Mouse (Mus musculus) ES-Bruce4 (cell line): ENCODE data around the gene Ift140. TPM values are rescaled to one million over a fixed set of nuclear protein-coding genes. Genes with fewer than 3 reads are reported as not detected.

Source experiments
- H3K27ac ChIP-seq: 2 replicates; pipeline ENCODE4 v1.5.1; 2012; ENCODE audit warnings: low read length, inconsistent platforms; ENCODE audit not compliant: insufficient read depth
- H3K27me3 ChIP-seq: 2 replicates; pipeline ENCODE4 v1.6.1; 2012; ENCODE audit warnings: mild to moderate bottlenecking, low read length, inconsistent platforms; ENCODE audit not compliant: control insufficient read depth, poor library complexity, insufficient read depth, severe bottlenecking
- H3K36me3 ChIP-seq: 2 replicates; pipeline ENCODE4 v1.6.1; 2012; ENCODE audit warnings: inconsistent platforms, mild to moderate bottlenecking, low read length, moderate library complexity; ENCODE audit not compliant: control insufficient read depth, poor library complexity, insufficient read depth, severe bottlenecking
- H3K4me1 ChIP-seq: one replicate; pipeline ENCODE4 v1.8.1; 2011; ENCODE audit warnings: low read length; ENCODE audit not compliant: control insufficient read depth, insufficient read depth
- H3K4me3 ChIP-seq: 2 replicates; pipeline ENCODE4 v1.5.1; 2011; ENCODE audit warnings: low read depth, mild to moderate bottlenecking, low read length
- H3K9ac ChIP-seq: 2 replicates; pipeline ENCODE4 v1.6.1; 2012; ENCODE audit warnings: low read depth, mild to moderate bottlenecking, inconsistent platforms; ENCODE audit not compliant: poor library complexity, severe bottlenecking
- H3K9me3 ChIP-seq: replicated peaks from 2 replicates; pipeline ENCODE4 v1.6.1; 2012; ENCODE audit warnings: mild to moderate bottlenecking, low read length, inconsistent platforms; ENCODE audit not compliant: control insufficient read depth, poor library complexity, insufficient read depth, severe bottlenecking
- CTCF ChIP-seq: IDR thresholded peaks from one replicate; pipeline ENCODE4 v1.8.1; 2011; ENCODE audit warnings: low read depth, low read length
- EP300 ChIP-seq: IDR thresholded peaks from 2 replicates; pipeline ENCODE4 v1.6.1; 2011; ENCODE audit warnings: low read depth, low read length; ENCODE audit not compliant: insufficient read depth
- POLR2A ChIP-seq: IDR thresholded peaks from one replicate; pipeline ENCODE4 v1.8.1; 2011; ENCODE audit warnings: low read length; ENCODE audit not compliant: insufficient read depth
- polyA plus RNA-seq: library from polyadenylated mRNA; stranded (reverse); fragments of >200 nt; gene quantifications from 2 replicates; pipeline ENCODE4 v1.2.4, GENCODE M21; 2011; ENCODE audit warnings: low read depth; ENCODE audit not compliant: missing spikeins, insufficient read depth, insufficient read length

Gene Ift140
- polyA plus RNA-seq, 1 experiment: 24.2 TPM

DNA sequence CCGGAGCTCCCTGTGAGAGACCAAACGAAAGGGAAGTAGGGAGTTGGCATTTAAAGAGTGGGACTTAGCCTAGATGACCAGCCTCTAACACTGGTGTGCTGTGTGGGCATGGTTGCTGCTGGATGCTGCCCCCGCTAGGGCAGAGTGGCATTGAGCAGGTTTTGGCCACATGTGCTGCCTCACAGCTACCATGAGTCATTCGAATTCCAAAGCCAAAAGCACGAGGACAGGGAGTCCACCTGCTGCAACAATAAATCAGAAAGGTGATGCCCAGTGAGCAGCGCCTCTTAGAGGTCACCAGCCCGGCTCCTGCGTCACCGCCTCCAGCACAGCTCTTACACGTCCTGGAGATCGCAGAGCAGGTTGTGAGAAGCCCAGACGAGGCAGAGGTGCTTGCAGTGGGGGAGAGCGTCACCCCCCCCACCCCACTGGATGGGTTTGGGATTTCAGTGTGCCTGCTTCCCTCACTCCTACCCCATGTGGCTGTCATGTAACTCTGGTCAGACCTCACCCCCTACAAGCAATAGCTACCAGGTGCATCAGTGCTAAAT is 69.0 kb downstream of the Ift140 start:
- no peak for TF ChIP-seq POLR2A
- no peak for TF ChIP-seq EP300
- TF ChIP-seq CTCF: no peak
- Histone ChIP-seq H3K36me3 (no peaks in the 10 kb centered on the region), H3K9ac (no peak overlapping the region), H3K27ac (no peak overlapping the region), H3K27me3 (no peaks in the 10 kb centered on the region), H3K4me1 (no peaks in the 10 kb centered on the region), H3K4me3 (no peak overlapping the region), H3K9me3 (no peaks in the 10 kb centered on the region)

DNA sequence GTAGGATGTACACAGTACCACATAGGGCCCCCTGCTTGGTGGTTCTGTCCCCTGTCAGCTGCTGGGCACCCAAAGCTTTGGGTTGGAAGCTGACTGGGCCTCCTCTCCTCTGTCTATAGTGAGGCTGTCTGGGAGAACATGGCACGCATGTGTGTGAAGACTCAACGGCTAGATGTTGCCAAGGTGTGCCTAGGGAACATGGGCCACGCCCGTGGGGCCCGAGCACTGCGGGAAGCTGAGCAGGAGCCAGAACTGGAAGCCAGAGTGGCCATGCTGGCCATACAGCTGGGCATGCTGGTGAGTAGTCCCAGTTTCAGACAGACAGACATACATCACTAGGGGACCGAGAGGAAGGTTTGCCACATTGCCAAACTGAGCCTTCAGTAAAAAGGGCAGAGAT is 70.8 kb downstream of the Ift140 start:
- H3K27ac ChIP-seq: no peak overlapping the region
- no peaks in the 10 kb centered on the region for H3K36me3 ChIP-seq
- no peak overlapping the region for H3K4me3 ChIP-seq
- no peaks in the 10 kb centered on the region for H3K9me3 ChIP-seq
- no peak overlapping the region for H3K9ac ChIP-seq
- no peaks in the 10 kb centered on the region for H3K4me1 ChIP-seq
- TF ChIP-seq CTCF (no peak), EP300 (no peak), POLR2A (no peak)
- H3K27me3 ChIP-seq: no peaks in the 10 kb centered on the region

DNA sequence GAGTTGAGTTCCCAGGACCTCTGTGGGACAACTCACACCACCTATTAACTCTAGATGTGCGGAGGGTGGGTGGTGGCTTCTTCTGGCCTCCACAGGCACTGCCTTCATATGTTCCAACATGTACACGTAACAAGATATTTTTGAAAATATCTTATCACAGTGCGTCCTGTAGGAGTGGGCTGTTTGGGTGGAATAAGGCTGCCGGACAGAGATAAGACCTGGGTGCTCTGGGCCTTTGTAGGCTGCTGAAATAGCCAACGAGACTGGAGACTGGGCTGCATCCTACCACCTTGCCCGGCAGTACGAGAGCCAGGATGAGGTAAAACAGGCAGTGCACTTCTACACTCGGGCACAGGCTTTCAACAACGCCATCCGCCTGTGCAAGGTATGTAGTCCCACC is 73.3 kb downstream of the Ift140 start:
- H3K4me3 ChIP-seq: no peak overlapping the region
- no peaks in the 10 kb centered on the region for H3K4me1 ChIP-seq
- no peaks in the 10 kb centered on the region for H3K36me3 ChIP-seq
- H3K9ac ChIP-seq: no peak overlapping the region
- no peaks in the 10 kb centered on the region for H3K9me3 ChIP-seq
- H3K27ac ChIP-seq: no peak overlapping the region
- no peaks in the 10 kb centered on the region for H3K27me3 ChIP-seq
- no peak for TF ChIP-seq CTCF

DNA sequence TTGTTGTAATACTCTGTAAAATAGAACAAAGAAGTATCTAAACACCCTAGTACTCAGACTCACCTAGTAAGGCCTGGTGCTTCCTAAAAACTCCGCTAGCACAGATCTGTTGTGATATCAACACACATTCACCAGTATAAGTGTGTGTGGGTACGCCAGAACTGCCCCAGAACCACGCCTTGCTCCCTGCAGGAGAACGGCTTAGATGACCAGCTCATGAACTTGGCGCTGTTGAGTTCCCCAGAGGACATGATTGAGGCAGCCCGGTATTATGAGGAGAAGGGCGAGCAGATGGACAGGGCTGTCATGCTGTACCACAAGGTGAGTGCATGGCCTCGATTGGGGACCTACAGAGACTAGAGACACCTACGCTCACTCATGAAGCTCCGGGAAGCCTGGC is 74.6 kb downstream of the Ift140 start:
- Histone ChIP-seq H3K36me3 (no peaks in the 10 kb centered on the region), H3K4me1 (no peaks in the 10 kb centered on the region), H3K9me3 (no peaks in the 10 kb centered on the region), H3K27me3 (no peaks in the 10 kb centered on the region), H3K27ac (no peak overlapping the region), H3K4me3 (no peak overlapping the region), H3K9ac (no peak overlapping the region)
- TF ChIP-seq EP300 (no peak), CTCF (no peak), POLR2A (no peak)

DNA sequence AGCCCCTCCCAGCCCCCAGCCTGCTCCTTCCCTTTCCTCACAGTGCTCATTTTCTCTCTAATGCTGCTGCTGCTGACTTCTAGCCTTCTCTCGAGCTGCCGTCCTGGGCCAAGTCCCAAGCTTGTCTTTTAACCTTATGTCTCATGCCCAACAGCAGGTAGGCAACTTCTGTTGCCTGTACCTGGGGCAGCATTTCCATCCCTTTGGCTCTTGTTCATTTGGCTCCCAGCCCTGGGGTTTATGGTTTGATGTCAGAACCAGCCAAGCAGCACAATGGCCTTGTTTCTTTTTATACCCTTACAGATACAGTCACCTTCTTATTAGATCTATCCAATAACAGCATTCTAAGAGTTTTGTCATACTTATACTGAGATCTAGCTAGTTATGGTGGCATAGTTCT is 80.3 kb downstream of the Ift140 start:
- Histone ChIP-seq H3K36me3 (peaks cover 4% of the 10 kb centered on the region; the same call in 1 of the 2 replicates), H3K27me3 (no peaks in the 10 kb centered on the region), H3K9me3 (no peaks in the 10 kb centered on the region), H3K27ac (no peak overlapping the region), H3K9ac (no peak overlapping the region), H3K4me1 (no peaks in the 10 kb centered on the region), H3K4me3 (no peak overlapping the region)
- TF ChIP-seq CTCF (no peak), EP300 (no peak), POLR2A (no peak)

DNA sequence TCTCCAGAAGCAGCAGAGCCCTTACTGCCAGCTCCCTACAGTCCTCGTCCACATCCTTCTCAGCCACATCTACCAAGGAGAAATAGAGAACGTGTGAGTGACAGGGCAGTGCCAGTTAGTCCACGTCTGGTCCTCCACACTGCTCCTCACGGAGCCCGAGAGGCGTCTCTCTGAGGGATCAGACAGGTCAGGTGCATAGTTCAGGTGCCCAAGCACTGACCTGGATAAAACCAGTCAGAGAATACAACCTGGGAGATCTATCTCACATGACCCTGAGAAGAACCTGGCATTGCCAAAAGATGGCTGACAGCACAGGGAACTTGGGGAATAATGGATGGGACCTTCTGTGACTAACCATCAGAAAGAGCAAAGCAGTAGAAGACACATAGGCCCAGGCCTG is 84.2 kb downstream of the Ift140 start:
- Histone ChIP-seq H3K4me1 (no peaks in the 10 kb centered on the region), H3K4me3 (no peak overlapping the region), H3K27me3 (no peaks in the 10 kb centered on the region), H3K27ac (no peak overlapping the region), H3K36me3 (peaks cover 4% of the 10 kb centered on the region), H3K9ac (no peak overlapping the region), H3K9me3 (no peaks in the 10 kb centered on the region)
- TF ChIP-seq POLR2A (no peak), EP300 (no peak), CTCF (no peak)
